Mouse (Mus musculus) brain, embryonic 14.5 days (tissue): ENCODE data around the gene Spsb1.

Experiments
- CTCF ChIP-seq: fragments of 200-500 bp; IDR thresholded peaks from 2 replicates; pipeline ENCODE4 v1.5.1; 2012; ENCODE audit warnings: inconsistent platforms, mild to moderate bottlenecking, moderate library complexity, borderline replicate concordance; ENCODE audit not compliant: insufficient read depth, insufficient read length; ENCODE audit errors: extremely low read depth
- POLR2A ChIP-seq: fragments of 200-500 bp; IDR thresholded peaks from 2 replicates; pipeline ENCODE4 v1.6.1; 2012; ENCODE audit warnings: mild to moderate bottlenecking, inconsistent platforms, borderline replicate concordance; ENCODE audit not compliant: poor library complexity, insufficient read depth, insufficient read length, severe bottlenecking; ENCODE audit errors: extremely low read depth

DNA sequence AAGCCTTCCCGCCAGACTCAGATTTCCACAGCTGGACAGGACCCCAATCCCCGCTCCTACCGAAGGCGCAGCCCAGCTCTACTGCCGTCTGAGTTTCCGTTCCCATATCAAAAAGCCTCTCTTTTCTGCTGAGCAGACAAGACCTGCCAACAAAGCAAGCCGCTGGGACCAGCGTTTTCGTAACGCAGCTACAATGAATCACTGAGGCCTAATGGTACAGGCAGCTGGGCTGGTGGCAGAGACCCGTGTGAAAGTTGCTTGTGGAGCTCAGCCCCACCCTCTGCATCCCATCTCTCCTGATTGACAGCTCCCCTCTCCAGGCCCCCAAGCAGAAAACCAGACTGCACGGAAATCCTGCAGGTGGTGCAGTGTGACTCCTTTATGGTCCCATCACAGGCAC is 34.0 kb downstream of the Spsb1 start:
- TF ChIP-seq CTCF (no peak), POLR2A (no peak)
